Mouse (Mus musculus) forebrain, embryonic 16.5 days (tissue): ENCODE results near the gene Notum. TPM values are rescaled to one million over a fixed set of nuclear protein-coding genes. Genes with fewer than 3 reads are reported as not detected.

Source experiments
- ATAC-seq: fragments of 200-750 bp; cut with Nextera tagmentation; 2 replicates; pipeline ENCODE4 v1.8.0; 2017; ENCODE audit warnings: mild to moderate bottlenecking, moderate library complexity
- H3K27ac ChIP-seq: fragments of 300-500 bp; sonication (generic); 2 replicates; pipeline ENCODE4 v1.5.1; 2014; ENCODE audit warnings: low read length, control low read depth
- H3K27me3 ChIP-seq: fragments of 300-500 bp; sonication (generic); replicated peaks from 2 replicates; pipeline ENCODE4 v1.6.1; 2014; ENCODE audit warnings: low read length; ENCODE audit not compliant: control insufficient read depth, insufficient read depth
- H3K36me3 ChIP-seq: fragments of 300-500 bp; sonication (generic); 2 replicates; pipeline ENCODE4 v1.6.1; 2014; ENCODE audit not compliant: control insufficient read depth, insufficient read depth
- H3K4me1 ChIP-seq: fragments of 300-500 bp; sonication (generic); replicated peaks from 2 replicates; pipeline ENCODE4 v1.6.1; 2014; ENCODE audit warnings: low read length; ENCODE audit not compliant: control insufficient read depth, insufficient read depth
- H3K4me2 ChIP-seq: fragments of 300-500 bp; sonication (generic); 2 replicates; pipeline ENCODE4 v1.6.1; 2014; ENCODE audit warnings: mild to moderate bottlenecking, low read length, control low read depth
- H3K4me3 ChIP-seq: fragments of 300-500 bp; sonication (generic); replicated peaks from 2 replicates; pipeline ENCODE4 v1.5.1; 2014; ENCODE audit warnings: mild to moderate bottlenecking, low read length, control low read depth
- H3K9ac ChIP-seq: fragments of 300-500 bp; sonication (generic); replicated peaks from 2 replicates; pipeline ENCODE4 v1.6.1; 2014; ENCODE audit warnings: low read depth, low read length, control low read depth
- H3K9me3 ChIP-seq: fragments of 300-500 bp; sonication (generic); 2 replicates; pipeline ENCODE4 v1.6.1; 2016; ENCODE audit warnings: low read length; ENCODE audit not compliant: control insufficient read depth
- WGBS: fragments of 180-500 bp; shearing (Covaris S2); extraction: QIAGEN DNeasy Blood & Tissue Kit; methylation state at CpG from one replicate; pipeline ENCODE4 v1.1.7; 2014; 5-methylcytosine and 5-hydroxymethylcytosine counted together
- polyA plus RNA-seq: library from polyadenylated mRNA; unstranded; fragments of >200 nt; fragmentation: Nextera tagmentation; extraction: Ambion mirVana; gene quantifications from 2 replicates; pipeline ENCODE4 v1.2.1, GENCODE M21; 2015

Notum gene
- polyA plus RNA-seq, 1 experiment from 2014 or later: 0.77 TPM

- H3K4me2 ChIP-seq: no peak overlapping the region
These were observed 45.3 kb downstream of the Notum start for GRCm38 (mm10) chr11:120615606-120616203.

GRCm38 (mm10) chr11:120615167-120615566, 45.8 kb downstream of the Notum start:
- H3K4me2 ChIP-seq: no peak overlapping the region
- no peak overlapping the region for H3K4me3 ChIP-seq
- H3K9ac ChIP-seq: no peak overlapping the region
- peaks cover 24% of the 10 kb centered on the region for H3K36me3 ChIP-seq
- H3K27me3 ChIP-seq: no peaks in the 10 kb centered on the region
- no peak for ATAC-seq
- peaks cover 17% of the 10 kb centered on the region for H3K4me1 ChIP-seq
- no peaks in the 10 kb centered on the region for H3K9me3 ChIP-seq
- H3K27ac ChIP-seq: no peak overlapping the region
- WGBS: 94% methylated on average over 6 of the region's 6 CpGs

More at GRCm38 (mm10) chr11:120615606-120616203, 45.3 kb downstream of the Notum start:
- H3K9me3 ChIP-seq: no peaks in the 10 kb centered on the region
- no peak overlapping the region for H3K27ac ChIP-seq
- no peak overlapping the region for H3K4me3 ChIP-seq
- H3K4me1 ChIP-seq: peaks cover 17% of the 10 kb centered on the region
- no peak overlapping the region for H3K9ac ChIP-seq
- ATAC-seq: no peak
- H3K36me3 ChIP-seq: peaks cover 27% of the 10 kb centered on the region
- 93% methylated on average over 11 of the region's 11 CpGs for WGBS
- no peaks in the 10 kb centered on the region for H3K27me3 ChIP-seq

GRCm38 (mm10) chr11:120613976-120614375, 47.0 kb downstream of the Notum start:
- no peak overlapping the region for H3K9ac ChIP-seq
- H3K36me3 ChIP-seq: peaks cover 22% of the 10 kb centered on the region
- no peak for ATAC-seq
- no peaks in the 10 kb centered on the region for H3K9me3 ChIP-seq
- H3K4me3 ChIP-seq: no peak overlapping the region
- 85% methylated on average over 8 of the region's 8 CpGs for WGBS
- peaks cover 17% of the 10 kb centered on the region for H3K4me1 ChIP-seq
- no peak overlapping the region for H3K27ac ChIP-seq
- H3K4me2 ChIP-seq: no peak overlapping the region
- peaks cover 3% of the 10 kb centered on the region for H3K27me3 ChIP-seq

- H3K9me3 ChIP-seq: no peaks in the 10 kb centered on the region
- H3K27ac ChIP-seq: no peak overlapping the region
- peaks cover 20% of the 10 kb centered on the region for H3K4me1 ChIP-seq
- H3K4me3 ChIP-seq: no peak overlapping the region
- H3K9ac ChIP-seq: no peak overlapping the region
- peaks cover 3% of the 10 kb centered on the region for H3K27me3 ChIP-seq
- H3K4me2 ChIP-seq: no peak overlapping the region
- ATAC-seq: no peak
- H3K36me3 ChIP-seq: peaks cover 21% of the 10 kb centered on the region
- 90% methylated on average over 10 of the region's 10 CpGs for WGBS
These were observed 47.4 kb downstream of the Notum start for GRCm38 (mm10) chr11:120613481-120613972.

- no peaks in the 10 kb centered on the region for H3K9me3 ChIP-seq
- no peak overlapping the region for H3K27ac ChIP-seq
- no peak overlapping the region for H3K4me3 ChIP-seq
- ATAC-seq: no peak
- H3K4me2 ChIP-seq: no peak overlapping the region
- H3K27me3 ChIP-seq: peaks cover 3% of the 10 kb centered on the region
- 39% methylated on average over 6 of the region's 6 CpGs for WGBS
- no peak overlapping the region for H3K9ac ChIP-seq
- H3K4me1 ChIP-seq: peaks cover 25% of the 10 kb centered on the region
- H3K36me3 ChIP-seq: peaks cover 18% of the 10 kb centered on the region
These were observed 48.2 kb downstream of the Notum start for GRCm38 (mm10) chr11:120612763-120613162.

- Histone ChIP-seq H3K4me2 (no peak overlapping the region), H3K27ac (no peak overlapping the region), H3K9me3 (no peaks in the 10 kb centered on the region), H3K4me3 (no peak overlapping the region), H3K36me3 (peaks cover 23% of the 10 kb centered on the region), H3K4me1 (peaks cover 9% of the 10 kb centered on the region), H3K27me3 (peaks cover 3% of the 10 kb centered on the region), H3K9ac (no peak overlapping the region)
- no peak for ATAC-seq
- 77% methylated on average over 9 of the region's 9 CpGs for WGBS
These were observed 50.4 kb downstream of the Notum start for GRCm38 (mm10) chr11:120610477-120611046.

GRCm38 (mm10) chr11:120609250-120609649, 51.7 kb downstream of the Notum start:
- no peak overlapping the region for H3K4me2 ChIP-seq
- 43% methylated on average over 7 of the region's 8 CpGs for whole genome bisulfite sequencing
- no peak overlapping the region for H3K27ac ChIP-seq
- H3K9ac ChIP-seq: no peak overlapping the region
- peaks cover 3% of the 10 kb centered on the region for H3K27me3 ChIP-seq
- H3K36me3 ChIP-seq: peaks cover 25% of the 10 kb centered on the region
- H3K9me3 ChIP-seq: no peaks in the 10 kb centered on the region
- peaks cover 8% of the 10 kb centered on the region; the same call in 1 of the 2 replicates for H3K4me1 ChIP-seq
- ATAC-seq: no peak; the same call in 1 of the 2 replicates
- no peak overlapping the region for H3K4me3 ChIP-seq

- ATAC-seq: no peak
- H3K4me1 ChIP-seq: peaks cover 8% of the 10 kb centered on the region; the same call in 1 of the 2 replicates
- H3K36me3 ChIP-seq: peaks cover 28% of the 10 kb centered on the region
- H3K9me3 ChIP-seq: no peaks in the 10 kb centered on the region
- peak within 1 kb of the TSS; percentile 37 for H3K4me2 ChIP-seq
- peak within 1 kb of the TSS; percentile 32 for H3K9ac ChIP-seq
- peak within 1 kb of the TSS; percentile 5; the same call in 1 of the 2 replicates for H3K4me3 ChIP-seq
- H3K27ac ChIP-seq: no peak within 1 kb of the TSS
- 7% methylated on average over 45 of the region's 45 CpGs for WGBS
- H3K27me3 ChIP-seq: peaks cover 3% of the 10 kb centered on the region
These were observed 52.5 kb downstream of the Notum start, which contains the start of gene Npb for GRCm38 (mm10) chr11:120608241-120609034. Gene Npb (plus strand): TSS chr11:120608477.

GRCm38 (mm10) chr11:120606764-120607163, 54.2 kb downstream of the Notum start:
- Histone ChIP-seq H3K27me3 (peaks cover 3% of the 10 kb centered on the region), H3K4me3 (no peak overlapping the region), H3K36me3 (peaks cover 30% of the 10 kb centered on the region), H3K9me3 (no peaks in the 10 kb centered on the region), H3K9ac (no peak overlapping the region), H3K4me1 (peaks cover 8% of the 10 kb centered on the region; the same call in 1 of the 2 replicates), H3K27ac (no peak overlapping the region), H3K4me2 (no peak overlapping the region)
- ATAC-seq: no peak
- 74% methylated on average over 4 of the region's 4 CpGs for WGBS
